Mouse (Mus musculus): Measurements from ENCODE around the gene Map3k11. TPM values are rescaled to one million over a fixed set of nuclear protein-coding genes. Genes with fewer than 3 reads are reported as not detected.

Gene Map3k11
- 14.0 and 16.5 TPM in 2 replicates for polyA plus RNA-seq (2015; fragmentation: Nextera tagmentation; extraction: Ambion mirVana)

GRCm38 (mm10) chr19:5688200-5689087 lies at the start of gene Map3k11, which contains the start of gene Pcnx3:
Gene Map3k11, plus strand, starts transcription at chr19:5688742.
Gene Pcnx3, minus strand, starts transcription at chr19:5688908.
- Histone ChIP-seq H3K27me3 (ENCODE audit: control insufficient read depth, insufficient read depth, low read length) (no peaks in the 10 kb centered on the region), H3K36me3 (ENCODE audit: control insufficient read depth, insufficient read depth, low read length) (peaks cover 24% of the 10 kb centered on the region), H3K9me3 (ENCODE audit: control insufficient read depth, low read length) (no peaks in the 10 kb centered on the region), H3K4me3 (ENCODE audit: low read depth, low read length) (peak within 1 kb of the TSS; percentile 81), H3K27ac (replicated peaks) (peak within 1 kb of the TSS; percentile 96), H3K4me1 (replicated peaks; ENCODE audit: control insufficient read depth, insufficient read depth) (no peaks in the 10 kb centered on the region; the same call in none of the 2 replicates), H3K4me2 (replicated peaks; ENCODE audit: low read depth) (peak within 1 kb of the TSS; percentile 100), H3K9ac (ENCODE audit: low read length) (peak within 1 kb of the TSS; percentile 88)
- DNase-seq (ENCODE audit: low spot score) (peak; percentile 95), ATAC-seq (ENCODE audit: low FRiP score, low TSS enrichment) (peak; percentile 92)
- under 1% methylated on average over 64 of the region's 69 CpGs for WGBS
- TF ChIP-seq EP300 (optimal IDR thresholded peaks at IDR 0.05), result no peak
- TF ChIP-seq CTCF (IDR thresholded peaks at IDR 0.05; ENCODE audit: low read depth), result peak; percentile 43

GRCm38 (mm10) chr19:5640339-5640738 lies 48.2 kb upstream of the Map3k11 start:
- Histone ChIP-seq H3K27me3 (ENCODE audit: control insufficient read depth, insufficient read depth, low read length) (no peaks in the 10 kb centered on the region), H3K4me2 (replicated peaks; ENCODE audit: low read depth) (no peak overlapping the region), H3K9ac (ENCODE audit: low read length) (no peak overlapping the region), H3K9me3 (ENCODE audit: control insufficient read depth, low read length) (no peaks in the 10 kb centered on the region), H3K4me1 (replicated peaks; ENCODE audit: control insufficient read depth, insufficient read depth) (peaks cover 5% of the 10 kb centered on the region), H3K27ac (replicated peaks) (no peak overlapping the region), H3K36me3 (ENCODE audit: control insufficient read depth, insufficient read depth, low read length) (peaks cover 38% of the 10 kb centered on the region), H3K4me3 (ENCODE audit: low read depth, low read length) (no peak overlapping the region)
- no peak for TF ChIP-seq CTCF (IDR thresholded peaks at IDR 0.05; ENCODE audit: low read depth)
- no peak for TF ChIP-seq EP300 (optimal IDR thresholded peaks at IDR 0.05)
- ATAC-seq (ENCODE audit: low FRiP score, low TSS enrichment) (no peak), DNase-seq (ENCODE audit: low spot score) (no peak)
- WGBS, result 61% methylated on average over 9 of the region's 9 CpGs

- H3K36me3 ChIP-seq (ENCODE audit: control insufficient read depth, insufficient read depth, low read length), result peaks cover 45% of the 10 kb centered on the region
- no peak overlapping the region for H3K27ac ChIP-seq (replicated peaks)
- H3K9me3 ChIP-seq (ENCODE audit: control insufficient read depth, low read length), result no peaks in the 10 kb centered on the region
- no peak overlapping the region for H3K4me2 ChIP-seq (replicated peaks; ENCODE audit: low read depth)
- ATAC-seq (ENCODE audit: low FRiP score, low TSS enrichment), result no peak
- no peak overlapping the region for H3K4me3 ChIP-seq (ENCODE audit: low read depth, low read length)
- TF ChIP-seq EP300 (optimal IDR thresholded peaks at IDR 0.05) (no peak), CTCF (IDR thresholded peaks at IDR 0.05; ENCODE audit: low read depth) (no peak)
- WGBS, result 82% methylated on average over 15 of the region's 17 CpGs
- H3K27me3 ChIP-seq (ENCODE audit: control insufficient read depth, insufficient read depth, low read length), result no peaks in the 10 kb centered on the region
- DNase-seq (ENCODE audit: low spot score), result no peak
- H3K9ac ChIP-seq (ENCODE audit: low read length), result no peak overlapping the region
- peaks cover 5% of the 10 kb centered on the region for H3K4me1 ChIP-seq (replicated peaks; ENCODE audit: control insufficient read depth, insufficient read depth)
Measured at GRCm38 (mm10) chr19:5641021-5641420, 47.5 kb upstream of the Map3k11 start.

GRCm38 (mm10) chr19:5641641-5642040 lies 46.9 kb upstream of the Map3k11 start:
- peaks cover 50% of the 10 kb centered on the region for H3K36me3 ChIP-seq (ENCODE audit: control insufficient read depth, insufficient read depth, low read length)
- H3K4me1 ChIP-seq (replicated peaks; ENCODE audit: control insufficient read depth, insufficient read depth), result peaks cover 5% of the 10 kb centered on the region
- H3K4me2 ChIP-seq (replicated peaks; ENCODE audit: low read depth), result no peak overlapping the region
- H3K9me3 ChIP-seq (ENCODE audit: control insufficient read depth, low read length), result no peaks in the 10 kb centered on the region
- peak; percentile 49 for DNase-seq (ENCODE audit: low spot score)
- TF ChIP-seq CTCF (IDR thresholded peaks at IDR 0.05; ENCODE audit: low read depth), result no peak
- no peak for TF ChIP-seq EP300 (optimal IDR thresholded peaks at IDR 0.05)
- no peak overlapping the region for H3K4me3 ChIP-seq (ENCODE audit: low read depth, low read length)
- no peak overlapping the region for H3K9ac ChIP-seq (ENCODE audit: low read length)
- no peak overlapping the region for H3K27ac ChIP-seq (replicated peaks)
- no peaks in the 10 kb centered on the region for H3K27me3 ChIP-seq (ENCODE audit: control insufficient read depth, insufficient read depth, low read length)
- WGBS, result 88% methylated on average over 8 of the region's 8 CpGs
- ATAC-seq (ENCODE audit: low FRiP score, low TSS enrichment), result no peak

GRCm38 (mm10) chr19:5645280-5645679 lies 43.3 kb upstream of the Map3k11 start:
- DNase-seq (ENCODE audit: low spot score), result no peak
- H3K4me1 ChIP-seq (replicated peaks; ENCODE audit: control insufficient read depth, insufficient read depth), result no peaks in the 10 kb centered on the region
- no peak overlapping the region for H3K4me3 ChIP-seq (ENCODE audit: low read depth, low read length)
- ATAC-seq (ENCODE audit: low FRiP score, low TSS enrichment), result no peak
- no peak overlapping the region for H3K4me2 ChIP-seq (replicated peaks; ENCODE audit: low read depth)
- H3K9ac ChIP-seq (ENCODE audit: low read length), result no peak overlapping the region
- H3K36me3 ChIP-seq (ENCODE audit: control insufficient read depth, insufficient read depth, low read length), result peaks cover 50% of the 10 kb centered on the region
- no peaks in the 10 kb centered on the region for H3K27me3 ChIP-seq (ENCODE audit: control insufficient read depth, insufficient read depth, low read length)
- no peaks in the 10 kb centered on the region for H3K9me3 ChIP-seq (ENCODE audit: control insufficient read depth, low read length)
- 98% methylated on average over 9 of the region's 9 CpGs for WGBS
- no peak overlapping the region for H3K27ac ChIP-seq (replicated peaks)
- no peak for TF ChIP-seq EP300 (optimal IDR thresholded peaks at IDR 0.05)
- no peak for TF ChIP-seq CTCF (IDR thresholded peaks at IDR 0.05; ENCODE audit: low read depth)

Data from stomach, postnatal 0 days (tissue).